Mouse (Mus musculus): ENCODE measurements around the gene Sqstm1. TPM values are rescaled to one million over a fixed set of nuclear protein-coding genes. Genes with fewer than 3 reads are reported as not detected.
A peak's percentile ranks its signal among the peaks of the same experiment; 100 is the strongest.

Gene Sqstm1
- polyA plus RNA-seq, 1 experiment: 43.2 TPM

- Histone ChIP-seq H3K36me3 (ENCODE audit: control insufficient read depth, insufficient read depth, low read length) (no peaks in the 10 kb centered on the region), H3K4me1 (ENCODE audit: control insufficient read depth, insufficient read depth, low read length) (peaks cover 2% of the 10 kb centered on the region), H3K4me3 (ENCODE audit: control insufficient read depth, low read depth, low read length) (no peak overlapping the region), H3K27ac (ENCODE audit: control insufficient read depth, insufficient read depth, low read depth, low read length) (no peak overlapping the region), H3K27me3 (ENCODE audit: control insufficient read depth, insufficient read depth, low read length) (no peaks in the 10 kb centered on the region)
- TF ChIP-seq POLR2A (IDR thresholded peaks at IDR 0.05; ENCODE audit: control insufficient read depth, low read depth, low read length) (no peak), CTCF (IDR thresholded peaks at IDR 0.05; ENCODE audit: control insufficient read depth, insufficient read depth, insufficient replicate concordance, low read depth, low read length) (no peak)
Observed at GRCm38 (mm10) chr11:50215633-50216032, 5.0 kb upstream of the Sqstm1 start.

- peaks cover 2% of the 10 kb centered on the region for H3K4me1 ChIP-seq (ENCODE audit: control insufficient read depth, insufficient read depth, low read length)
- no peaks in the 10 kb centered on the region for H3K27me3 ChIP-seq (ENCODE audit: control insufficient read depth, insufficient read depth, low read length)
- no peak overlapping the region for H3K27ac ChIP-seq (ENCODE audit: control insufficient read depth, insufficient read depth, low read depth, low read length)
- H3K36me3 ChIP-seq (ENCODE audit: control insufficient read depth, insufficient read depth, low read length): no peaks in the 10 kb centered on the region
- TF ChIP-seq POLR2A (IDR thresholded peaks at IDR 0.05; ENCODE audit: control insufficient read depth, low read depth, low read length): no peak
- TF ChIP-seq CTCF (IDR thresholded peaks at IDR 0.05; ENCODE audit: control insufficient read depth, insufficient read depth, insufficient replicate concordance, low read depth, low read length): no peak
- H3K4me3 ChIP-seq (ENCODE audit: control insufficient read depth, low read depth, low read length): no peak overlapping the region
Observed at GRCm38 (mm10) chr11:50214631-50215030, 4.0 kb upstream of the Sqstm1 start.

GRCm38 (mm10) chr11:50212848-50213758 is 2.5 kb upstream of the Sqstm1 start:
- Histone ChIP-seq H3K4me1 (ENCODE audit: control insufficient read depth, insufficient read depth, low read length) (peaks cover 2% of the 10 kb centered on the region), H3K4me3 (ENCODE audit: control insufficient read depth, low read depth, low read length) (no peak overlapping the region), H3K36me3 (ENCODE audit: control insufficient read depth, insufficient read depth, low read length) (no peaks in the 10 kb centered on the region), H3K27me3 (ENCODE audit: control insufficient read depth, insufficient read depth, low read length) (no peaks in the 10 kb centered on the region), H3K27ac (ENCODE audit: control insufficient read depth, insufficient read depth, low read depth, low read length) (peak overlapping the region; percentile 20; the same call in 1 of the 2 replicates)
- TF ChIP-seq CTCF (IDR thresholded peaks at IDR 0.05; ENCODE audit: control insufficient read depth, insufficient read depth, insufficient replicate concordance, low read depth, low read length): no peak
- TF ChIP-seq POLR2A (IDR thresholded peaks at IDR 0.05; ENCODE audit: control insufficient read depth, low read depth, low read length): no peak

GRCm38 (mm10) chr11:50212060-50212739 is 1.6 kb upstream of the Sqstm1 start:
- TF ChIP-seq CTCF (IDR thresholded peaks at IDR 0.05; ENCODE audit: control insufficient read depth, insufficient read depth, insufficient replicate concordance, low read depth, low read length) (no peak), POLR2A (IDR thresholded peaks at IDR 0.05; ENCODE audit: control insufficient read depth, low read depth, low read length) (no peak)
- Histone ChIP-seq H3K27ac (ENCODE audit: control insufficient read depth, insufficient read depth, low read depth, low read length) (peak overlapping the region; percentile 20; the same call in 1 of the 2 replicates), H3K36me3 (ENCODE audit: control insufficient read depth, insufficient read depth, low read length) (no peaks in the 10 kb centered on the region), H3K4me1 (ENCODE audit: control insufficient read depth, insufficient read depth, low read length) (peaks cover 2% of the 10 kb centered on the region), H3K27me3 (ENCODE audit: control insufficient read depth, insufficient read depth, low read length) (no peaks in the 10 kb centered on the region), H3K4me3 (ENCODE audit: control insufficient read depth, low read depth, low read length) (no peak overlapping the region)

GRCm38 (mm10) chr11:50211322-50212059 is 864 bp upstream of the Sqstm1 start:
- Histone ChIP-seq H3K36me3 (ENCODE audit: control insufficient read depth, insufficient read depth, low read length) (no peaks in the 10 kb centered on the region; the same call in 1 of the 2 replicates), H3K4me1 (ENCODE audit: control insufficient read depth, insufficient read depth, low read length) (peaks cover 2% of the 10 kb centered on the region), H3K4me3 (ENCODE audit: control insufficient read depth, low read depth, low read length) (peak overlapping the region; percentile 95), H3K27me3 (ENCODE audit: control insufficient read depth, insufficient read depth, low read length) (no peaks in the 10 kb centered on the region), H3K27ac (ENCODE audit: control insufficient read depth, insufficient read depth, low read depth, low read length) (no peak overlapping the region)
- no peak for TF ChIP-seq POLR2A (IDR thresholded peaks at IDR 0.05; ENCODE audit: control insufficient read depth, low read depth, low read length)
- TF ChIP-seq CTCF (IDR thresholded peaks at IDR 0.05; ENCODE audit: control insufficient read depth, insufficient read depth, insufficient replicate concordance, low read depth, low read length): no peak

GRCm38 (mm10) chr11:50210101-50210504 is 524 bp downstream of the Sqstm1 start:
- H3K4me1 ChIP-seq (ENCODE audit: control insufficient read depth, insufficient read depth, low read length): peaks cover 2% of the 10 kb centered on the region; the same call in 1 of the 2 replicates
- peak overlapping the region; percentile 95 for H3K4me3 ChIP-seq (ENCODE audit: control insufficient read depth, low read depth, low read length)
- H3K36me3 ChIP-seq (ENCODE audit: control insufficient read depth, insufficient read depth, low read length): peaks cover 4% of the 10 kb centered on the region
- H3K27ac ChIP-seq (ENCODE audit: control insufficient read depth, insufficient read depth, low read depth, low read length): peak overlapping the region; percentile 96
- no peaks in the 10 kb centered on the region for H3K27me3 ChIP-seq (ENCODE audit: control insufficient read depth, insufficient read depth, low read length)
- TF ChIP-seq POLR2A (IDR thresholded peaks at IDR 0.05; ENCODE audit: control insufficient read depth, low read depth, low read length) (no peak), CTCF (IDR thresholded peaks at IDR 0.05; ENCODE audit: control insufficient read depth, insufficient read depth, insufficient replicate concordance, low read depth, low read length) (no peak)

Measured in testis, adult 2 months (tissue).